Mouse (Mus musculus) B cell, adult 2 months (primary cell): ENCODE results near the gene Gemin7.

Source experiments
- DNase-seq, 2 experiments: peaks; one replicate each; pipeline ENCODE4 v3.0.0; 2022

The Gemin7 gene

GRCm38 (mm10) chr7:19543584-19543983 is 33.8 kb downstream of the Gemin7 start:
- DNase-seq: peak; percentile 74 to 76

- no peak for DNase-seq
Observed at GRCm38 (mm10) chr7:19542155-19542691, 35.2 kb downstream of the Gemin7 start.

- no peak for DNase-seq
Observed at GRCm38 (mm10) chr7:19541681-19542154, 35.7 kb downstream of the Gemin7 start.

GRCm38 (mm10) chr7:19540771-19541566 is 36.4 kb downstream of the Gemin7 start:
- no peak for DNase-seq

- no peak for DNase-seq
Observed at GRCm38 (mm10) chr7:19534676-19535075, 42.7 kb downstream of the Gemin7 start.

- DNase-seq: no peak
Observed at GRCm38 (mm10) chr7:19532240-19532639, 45.2 kb downstream of the Gemin7 start.

GRCm38 (mm10) chr7:19531077-19531476 is 46.3 kb downstream of the Gemin7 start:
- no peak for DNase-seq

- no peak for DNase-seq
Observed at GRCm38 (mm10) chr7:19525105-19525481, 52.3 kb downstream of the Gemin7 start.

GRCm38 (mm10) chr7:19524420-19525104 is 52.8 kb downstream of the Gemin7 start:
- no peak for DNase-seq

GRCm38 (mm10) chr7:19523757-19524419 is 53.5 kb downstream of the Gemin7 start:
- DNase-seq: peak; percentile 54 to 60

GRCm38 (mm10) chr7:19523017-19523756 is 54.2 kb downstream of the Gemin7 start:
- DNase-seq: peak; percentile 22 to 34

GRCm38 (mm10) chr7:19520032-19520431 is 57.4 kb downstream of the Gemin7 start:
- no peak for DNase-seq

GRCm38 (mm10) chr7:19517652-19518365 is 59.6 kb downstream of the Gemin7 start, which contains the start of gene Nkpd1:
Gene Nkpd1 (plus strand): TSS chr7:19517838.
- peak; percentile 30 to 35 for DNase-seq
